Mouse (Mus musculus): ENCODE measurements around the gene 1810049J17Rik.

Gene 1810049J17Rik

GRCm38 (mm10) chr15:12348950-12349349, 27.3 kb upstream of the 1810049J17Rik start:
- DNase-seq (ENCODE audit: low read depth, low spot score) = no peak

- no peak for DNase-seq (ENCODE audit: low read depth, low spot score)
Observed at GRCm38 (mm10) chr15:12346916-12347315, 25.2 kb upstream of the 1810049J17Rik start.

GRCm38 (mm10) chr15:12341401-12341758, 19.7 kb upstream of the 1810049J17Rik start:
- no peak for DNase-seq (ENCODE audit: low read depth, low spot score)

- no peak for DNase-seq (ENCODE audit: low read depth, low spot score)
Observed at GRCm38 (mm10) chr15:12340536-12341400, 19.1 kb upstream of the 1810049J17Rik start.

GRCm38 (mm10) chr15:12337779-12338137, 16.1 kb upstream of the 1810049J17Rik start:
- DNase-seq (ENCODE audit: low read depth, low spot score) = no peak

- no peak for DNase-seq (ENCODE audit: low read depth, low spot score)
Observed at GRCm38 (mm10) chr15:12337030-12337778, 15.5 kb upstream of the 1810049J17Rik start.

GRCm38 (mm10) chr15:12334381-12334780, 12.7 kb upstream of the 1810049J17Rik start:
- no peak for DNase-seq (ENCODE audit: low read depth, low spot score)

- no peak for DNase-seq (ENCODE audit: low read depth, low spot score)
Observed at GRCm38 (mm10) chr15:12331300-12331699, 9.6 kb upstream of the 1810049J17Rik start.

- no peak for DNase-seq (ENCODE audit: low read depth, low spot score)
Observed at GRCm38 (mm10) chr15:12330892-12331291, 9.2 kb upstream of the 1810049J17Rik start.

- no peak for DNase-seq (ENCODE audit: low read depth, low spot score)
Observed at GRCm38 (mm10) chr15:12330389-12330788, 8.7 kb upstream of the 1810049J17Rik start.

- DNase-seq (ENCODE audit: low read depth, low spot score) = no peak
Observed at GRCm38 (mm10) chr15:12324326-12324725, 2.6 kb upstream of the 1810049J17Rik start.

GRCm38 (mm10) chr15:12322676-12323402, 1.1 kb upstream of the 1810049J17Rik start:
- no peak for DNase-seq (ENCODE audit: low read depth, low spot score)

GRCm38 (mm10) chr15:12321091-12321787, 460 bp downstream of the 1810049J17Rik start, which contains the start of gene Golph3:
Gene Golph3, plus strand, starts transcription at chr15:12321450.
- DNase-seq (ENCODE audit: low read depth, low spot score) = peak; percentile 72

GRCm38 (mm10) chr15:12320441-12321090, 1.1 kb downstream of the 1810049J17Rik start:
- no peak for DNase-seq (ENCODE audit: low read depth, low spot score)

- DNase-seq (ENCODE audit: low read depth, low spot score) = no peak
Observed at GRCm38 (mm10) chr15:12319889-12320288, 1.8 kb downstream of the 1810049J17Rik start.

GRCm38 (mm10) chr15:12318451-12318850, 3.2 kb downstream of the 1810049J17Rik start:
- no peak for DNase-seq (ENCODE audit: low read depth, low spot score)

- no peak for DNase-seq (ENCODE audit: low read depth, low spot score)
Observed at GRCm38 (mm10) chr15:12317290-12317689, 4.4 kb downstream of the 1810049J17Rik start.

- no peak for DNase-seq (ENCODE audit: low read depth, low spot score)
Observed at GRCm38 (mm10) chr15:12315996-12316395, 5.7 kb downstream of the 1810049J17Rik start.

- no peak for DNase-seq (ENCODE audit: low read depth, low spot score)
Observed at GRCm38 (mm10) chr15:12314584-12314983, 7.1 kb downstream of the 1810049J17Rik start.

GRCm38 (mm10) chr15:12313255-12313654, 8.4 kb downstream of the 1810049J17Rik start:
- DNase-seq (ENCODE audit: low read depth, low spot score) = peak; percentile 61

GRCm38 (mm10) chr15:12311465-12311864, 10.2 kb downstream of the 1810049J17Rik start:
- DNase-seq (ENCODE audit: low read depth, low spot score) = no peak
